Mouse (Mus musculus) hindbrain, embryonic 16.5 days (tissue): ENCODE measurements around the gene Snx33. TPM values are rescaled to one million over a fixed set of nuclear protein-coding genes. Genes with fewer than 3 reads are reported as not detected.

Source experiments
- polyA plus RNA-seq: library from polyadenylated mRNA; unstranded; fragments of >200 nt; fragmentation: Nextera tagmentation; extraction: Ambion mirVana; gene quantifications from 2 replicates; pipeline ENCODE4 v1.2.1, GENCODE M21; 2015

Snx33 gene
- polyA plus RNA-seq, 1 experiment from 2014 or later, result 3.0 TPM

Other genes starting within 250 kb of the Snx33 start
- 79.4 and 80.7 TPM in 2 replicates for gene Lingo1, start 131.9 kb downstream of the Snx33 start, polyA plus RNA-seq
- gene Odf3l1, start 63.7 kb downstream of the Snx33 start, polyA plus RNA-seq, result 0.20 TPM in 1 of 2 replicates, not detected in the other
- 10.7 and 10.8 TPM in 2 replicates for gene Cspg4, start 63.3 kb downstream of the Snx33 start, polyA plus RNA-seq
- 66.8 and 66.9 TPM in 2 replicates for gene Imp3, start 9.1 kb upstream of the Snx33 start, polyA plus RNA-seq
- 28.9 and 29.9 TPM in 2 replicates for gene Snupn, start 22.5 kb upstream of the Snx33 start, polyA plus RNA-seq
- 22.9 and 24.6 TPM in 2 replicates for gene Ptpn9, start 66.6 kb upstream of the Snx33 start, polyA plus RNA-seq
- gene Sin3a, start 143.7 kb upstream of the Snx33 start, polyA plus RNA-seq, result 19.6 and 20.7 TPM in 2 replicates
- 77.2 and 88.7 TPM in 2 replicates for gene Man2c1, start 202.3 kb upstream of the Snx33 start, polyA plus RNA-seq
- gene Neil1, start 219.9 kb upstream of the Snx33 start, polyA plus RNA-seq, result 8.2 and 8.7 TPM in 2 replicates
- 166 and 185 TPM in 2 replicates for gene Commd4, start 230.0 kb upstream of the Snx33 start, polyA plus RNA-seq